Mouse (Mus musculus) MEL-GATA-1-ER (cell line): ENCODE results near the gene Abr.

Experiments
- DNase-seq: peaks from one replicate; pipeline ENCODE4 v3.0.0-alpha.2; 2012; ENCODE audit warnings: low read depth; ENCODE audit errors: extremely low read depth

Gene Abr

GRCm38 (mm10) chr11:76623206-76623961 is 1.3 kb upstream of the Abr start:
- DNase-seq = no peak

GRCm38 (mm10) chr11:76622566-76623205 is 572 bp upstream of the Abr start:
- DNase-seq = no peak

- no peak for DNase-seq
These were observed 4.0 kb downstream of the Abr start for GRCm38 (mm10) chr11:76618134-76618533.

DNA sequence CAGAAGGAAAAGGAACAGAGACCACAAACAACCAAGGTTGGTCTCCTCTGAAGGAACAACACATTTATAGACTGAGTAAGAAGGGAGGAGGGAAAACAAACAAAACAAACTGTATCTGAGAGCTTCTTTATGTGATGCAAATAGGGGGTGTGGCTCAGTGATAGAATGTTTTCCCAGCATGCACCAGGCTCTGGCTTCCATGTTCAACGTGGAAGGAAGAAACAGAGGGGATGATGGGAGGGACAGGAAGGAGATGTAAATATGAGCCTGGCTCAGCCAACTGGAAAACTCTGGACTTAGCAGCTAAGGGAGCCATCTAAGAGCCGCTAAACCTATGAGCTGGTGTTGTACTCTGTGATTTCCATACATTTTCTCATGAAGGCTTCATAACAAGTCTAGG is 7.9 kb downstream of the Abr start:
- DNase-seq = no peak

DNA sequence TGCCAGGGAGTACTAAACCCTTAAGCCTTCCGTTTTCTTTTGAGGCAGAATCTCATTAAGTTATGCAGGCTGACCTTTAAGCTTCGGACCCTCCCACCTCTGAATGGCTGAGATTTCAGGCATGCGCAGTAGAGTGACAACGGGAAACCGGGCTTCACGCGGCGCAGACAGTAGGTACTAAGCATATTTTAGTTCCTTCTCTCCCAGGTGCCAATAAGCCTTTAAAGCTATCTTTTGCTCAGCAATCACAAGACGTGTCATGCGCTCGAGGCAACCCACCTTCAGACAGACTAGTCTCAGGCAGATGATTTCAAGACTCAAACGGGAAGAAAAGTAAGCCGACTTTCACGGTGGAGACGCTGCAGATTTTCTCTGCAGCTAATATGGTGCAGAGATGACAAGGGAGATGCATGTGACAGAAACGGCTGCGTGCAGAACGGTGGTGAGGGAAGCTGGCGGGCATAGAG is 9.4 kb downstream of the Abr start:
- no peak for DNase-seq

DNA sequence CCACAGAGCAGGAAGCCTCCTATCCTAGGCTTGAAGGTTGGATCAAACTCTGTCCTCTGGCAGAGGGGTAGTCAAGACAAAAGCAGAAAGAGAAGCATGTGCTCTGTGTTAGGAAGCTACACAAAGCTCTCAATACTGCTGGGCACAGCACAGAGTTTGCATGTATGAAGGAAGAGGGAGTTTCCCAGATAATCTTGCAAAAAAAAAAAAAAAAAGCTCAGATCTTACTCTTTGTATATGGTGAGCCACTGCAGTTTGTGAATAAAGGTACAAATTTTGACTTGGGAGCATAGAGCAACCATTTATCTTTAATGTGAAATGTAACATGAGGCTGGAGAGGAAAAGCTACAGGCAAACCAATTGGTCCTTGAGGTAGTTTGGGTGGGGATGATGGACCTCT is 11.2 kb downstream of the Abr start:
- DNase-seq = no peak

DNA sequence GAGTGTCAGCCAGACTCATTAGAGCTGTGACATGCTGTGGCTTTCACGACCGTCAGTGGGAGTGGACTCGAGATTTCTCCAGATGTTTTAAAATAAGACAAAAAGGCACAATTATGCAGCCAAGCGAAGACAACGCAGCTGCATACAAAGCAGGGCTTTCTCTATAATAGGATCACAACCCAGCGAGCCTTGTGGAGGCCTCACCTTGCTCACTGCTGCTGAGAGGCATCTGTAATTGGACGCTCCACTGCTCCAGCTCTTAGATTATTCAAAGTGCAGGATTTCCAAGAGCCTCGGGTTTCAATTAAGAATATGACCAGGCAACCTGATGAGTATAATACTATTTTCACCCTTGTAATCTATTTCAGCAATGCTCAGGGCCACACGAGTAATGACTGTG is 15.6 kb downstream of the Abr start:
- no peak for DNase-seq

DNA sequence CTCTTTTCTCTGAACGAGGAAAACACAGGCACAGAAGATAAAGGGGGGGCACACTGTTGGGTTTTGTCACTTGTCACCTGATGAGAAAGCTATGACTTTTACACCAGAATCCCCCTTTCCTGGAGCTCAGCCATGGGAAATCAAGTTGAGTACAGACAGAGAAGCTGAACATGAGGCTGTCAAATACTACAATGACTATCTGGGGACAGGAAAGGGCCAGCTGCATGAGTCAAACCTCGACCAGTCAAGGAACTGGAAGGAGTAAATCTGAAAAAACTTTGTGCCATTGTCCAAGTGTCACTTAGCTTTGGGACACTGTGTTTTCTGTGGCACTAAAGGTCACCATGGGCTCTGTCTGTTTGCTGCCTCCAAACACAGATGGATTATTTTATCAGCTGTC is 22.9 kb downstream of the Abr start:
- DNase-seq = no peak

DNA sequence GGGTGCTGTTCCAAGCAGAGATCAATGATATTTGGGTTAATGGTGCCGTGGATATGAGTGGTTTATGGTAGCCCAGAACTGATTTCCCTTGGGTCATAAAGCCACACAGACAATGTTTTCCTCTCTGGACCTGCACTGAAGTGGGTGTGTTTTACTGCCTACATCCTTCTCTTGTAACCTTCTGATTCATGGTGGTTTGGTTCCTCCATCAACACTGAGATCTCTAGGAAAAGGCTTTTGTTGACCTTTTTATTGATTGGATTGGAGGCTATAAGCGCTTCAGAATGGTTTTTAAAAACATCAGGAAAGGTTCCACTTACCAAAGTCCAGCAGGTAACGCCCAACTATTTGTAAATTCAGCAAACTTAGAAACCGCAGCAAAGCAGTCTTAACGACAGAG is 23.4 kb downstream of the Abr start:
- no peak for DNase-seq

DNA sequence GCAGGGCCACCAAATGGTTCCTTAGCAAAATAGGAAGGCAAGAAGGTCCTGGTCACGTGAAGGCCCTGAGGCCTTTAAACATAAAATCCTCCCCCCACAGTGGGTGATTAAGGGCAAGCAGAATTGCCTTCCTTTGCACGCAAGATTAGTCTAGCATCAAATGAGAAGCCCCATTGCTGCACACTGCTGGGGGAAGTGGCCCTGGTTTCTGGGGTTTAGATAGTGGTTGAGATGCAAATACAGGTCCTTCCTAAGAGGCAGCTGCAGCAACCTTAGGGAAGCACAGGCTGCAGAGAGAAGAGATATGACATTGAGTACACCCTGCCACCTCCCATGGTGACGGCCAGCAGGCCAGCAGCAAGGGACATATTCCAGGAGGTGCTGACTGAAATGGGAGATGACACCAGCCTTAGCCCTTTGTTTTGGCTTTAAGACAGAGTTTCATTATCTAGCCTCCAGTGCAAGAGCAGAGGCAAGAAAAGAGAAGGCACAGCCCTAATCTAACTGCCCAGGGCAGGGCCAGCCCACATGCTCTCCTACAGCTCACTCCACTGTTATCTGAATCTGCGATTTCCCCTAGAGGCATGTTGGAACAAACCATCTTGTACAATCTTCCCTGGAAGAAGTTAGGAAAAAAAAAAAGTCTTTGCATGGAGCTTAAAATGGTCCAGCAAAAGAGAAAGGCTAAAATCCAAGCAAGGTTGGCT is 28.3 kb downstream of the Abr start:
- peak; percentile 72 for DNase-seq

DNA sequence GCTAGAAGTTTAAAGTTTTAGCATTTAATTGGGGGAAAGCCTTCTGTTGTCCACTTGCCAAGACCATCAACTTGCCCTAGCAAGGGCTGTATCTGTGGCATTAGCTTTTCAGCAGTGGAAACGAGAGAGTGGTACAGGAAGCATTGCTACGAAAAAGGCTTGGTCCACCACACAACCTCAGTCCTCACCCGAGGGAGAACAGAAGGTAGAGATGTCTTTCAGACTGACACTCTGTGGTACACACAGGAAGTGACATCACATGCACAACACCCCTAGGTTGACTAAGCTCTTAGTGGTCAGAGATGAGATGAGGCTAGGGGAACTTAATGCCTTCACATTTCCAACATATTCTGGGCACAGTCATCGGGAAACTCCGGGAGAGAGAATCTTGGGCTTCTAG is 32.4 kb downstream of the Abr start:
- DNase-seq = no peak

GRCm38 (mm10) chr11:76588632-76589485 is 33.3 kb downstream of the Abr start:
- no peak for DNase-seq

- peak; percentile 58 for DNase-seq
These were observed 34.1 kb downstream of the Abr start for GRCm38 (mm10) chr11:76588032-76588431.

GRCm38 (mm10) chr11:76587333-76587732 is 34.8 kb downstream of the Abr start:
- peak; percentile 56 for DNase-seq

GRCm38 (mm10) chr11:76586119-76586518 is 36.0 kb downstream of the Abr start:
- no peak for DNase-seq

DNA sequence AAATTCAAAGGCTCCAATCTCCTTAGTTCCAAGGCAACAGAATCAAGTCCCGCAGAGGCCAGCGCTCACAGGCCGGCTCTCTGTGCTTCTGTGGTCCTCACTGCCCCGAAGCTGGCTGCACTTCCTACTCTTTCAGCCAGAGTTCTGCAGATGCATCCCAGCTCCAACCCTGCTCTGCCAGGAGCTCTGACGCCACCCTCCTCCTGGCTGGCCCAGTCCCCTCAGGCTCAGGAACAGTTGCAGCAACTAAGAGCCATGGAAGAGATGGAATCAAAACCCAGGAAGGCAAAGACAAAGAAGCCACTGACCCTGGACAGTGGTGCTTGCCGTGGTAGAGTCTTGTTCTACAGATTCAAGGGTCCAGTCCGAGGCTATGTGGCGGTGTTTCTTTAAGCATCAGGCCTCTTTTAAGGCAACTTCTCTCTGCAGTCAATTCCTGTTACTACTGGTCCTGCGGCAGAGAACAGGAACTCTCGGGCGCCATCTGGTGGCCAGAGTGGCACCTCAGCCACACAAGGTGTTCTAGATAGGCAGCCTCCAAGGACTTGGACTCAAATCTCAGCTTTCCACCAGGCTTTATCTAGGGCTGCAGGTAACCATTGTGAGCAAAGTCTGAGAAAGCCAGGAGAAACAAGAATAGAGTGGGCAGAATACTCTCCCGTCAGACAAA is 44.4 kb downstream of the Abr start:
- DNase-seq = peak; percentile 36

GRCm38 (mm10) chr11:76572820-76573385 is 49.2 kb downstream of the Abr start:
- DNase-seq = no peak

DNA sequence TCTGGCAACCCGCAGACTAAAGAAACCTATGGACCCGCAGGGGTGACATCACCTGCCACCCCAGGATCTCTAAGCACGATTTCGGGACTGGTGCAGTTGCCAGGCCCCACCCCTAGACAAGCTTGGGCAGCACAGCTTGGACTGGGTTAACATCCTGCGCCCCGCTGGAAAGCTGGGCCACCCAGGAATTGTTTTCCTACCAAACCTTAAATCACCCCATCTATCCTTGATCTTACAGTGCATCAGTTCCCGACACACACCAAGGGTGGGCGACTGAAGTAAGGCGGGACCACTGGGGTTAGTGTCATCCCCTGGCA is 50.5 kb downstream of the Abr start:
- no peak for DNase-seq

DNA sequence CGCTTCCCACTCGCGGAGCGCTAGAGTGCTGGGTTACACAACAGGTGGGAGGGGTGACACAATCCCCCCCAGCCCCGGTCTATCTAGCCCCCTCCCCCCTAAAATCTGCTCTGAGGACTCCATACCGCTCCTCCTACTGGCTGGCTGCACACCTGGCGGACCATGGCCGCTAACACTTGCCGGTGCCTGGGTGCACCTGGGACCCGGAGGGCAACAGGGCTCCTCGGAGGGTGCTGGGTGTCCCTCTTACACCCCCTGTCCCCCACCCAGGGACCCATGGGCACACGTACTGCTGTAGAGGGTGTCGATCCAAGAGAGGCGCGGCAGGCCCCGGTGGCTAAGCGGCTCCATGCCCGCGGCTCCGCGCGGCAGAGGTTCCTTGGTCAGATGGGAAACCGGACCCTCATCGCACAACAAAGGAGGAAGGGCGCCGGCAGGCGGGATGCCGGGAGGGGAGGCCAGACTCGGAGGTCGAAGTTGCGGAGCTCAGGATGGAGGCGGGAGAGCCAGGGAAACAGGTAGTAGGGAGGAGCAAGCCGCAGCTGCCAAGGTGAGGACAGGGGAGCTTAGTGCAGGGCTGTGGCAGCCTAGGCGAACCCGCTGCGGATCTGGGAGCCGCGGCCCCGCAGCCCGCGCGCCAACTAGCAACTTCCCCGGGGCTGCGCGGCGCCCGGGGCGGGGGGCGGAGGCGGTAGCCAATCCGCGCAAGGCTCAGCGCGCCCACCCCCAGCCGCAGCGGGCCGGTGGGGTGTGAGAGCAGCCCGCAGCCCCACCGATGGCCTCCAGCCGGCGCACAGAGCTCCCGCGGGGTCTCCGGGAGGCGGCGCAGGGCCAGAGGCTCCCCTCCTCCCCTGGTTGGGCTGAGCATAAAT is 51.1 kb downstream of the Abr start:
- DNase-seq = no peak

- DNase-seq = no peak
These were observed 51.8 kb downstream of the Abr start for GRCm38 (mm10) chr11:76570201-76570731.
